Mouse (Mus musculus) spleen, postnatal 36 days (tissue): Measurements from ENCODE around the gene Acp2.
"Not testable (repeated sequence)": the region's sequence is repeated elsewhere in the genome, so short reads cannot be mapped to it uniquely, and the experiment has no call there.

Source experiments
- DNase-seq, 2 experiments: peaks; one replicate each; pipeline ENCODE4 v3.0.0; 2022; ENCODE audit warnings: low spot score in 2 of 2, mixed read lengths in 1 of 2

Acp2 gene

DNA sequence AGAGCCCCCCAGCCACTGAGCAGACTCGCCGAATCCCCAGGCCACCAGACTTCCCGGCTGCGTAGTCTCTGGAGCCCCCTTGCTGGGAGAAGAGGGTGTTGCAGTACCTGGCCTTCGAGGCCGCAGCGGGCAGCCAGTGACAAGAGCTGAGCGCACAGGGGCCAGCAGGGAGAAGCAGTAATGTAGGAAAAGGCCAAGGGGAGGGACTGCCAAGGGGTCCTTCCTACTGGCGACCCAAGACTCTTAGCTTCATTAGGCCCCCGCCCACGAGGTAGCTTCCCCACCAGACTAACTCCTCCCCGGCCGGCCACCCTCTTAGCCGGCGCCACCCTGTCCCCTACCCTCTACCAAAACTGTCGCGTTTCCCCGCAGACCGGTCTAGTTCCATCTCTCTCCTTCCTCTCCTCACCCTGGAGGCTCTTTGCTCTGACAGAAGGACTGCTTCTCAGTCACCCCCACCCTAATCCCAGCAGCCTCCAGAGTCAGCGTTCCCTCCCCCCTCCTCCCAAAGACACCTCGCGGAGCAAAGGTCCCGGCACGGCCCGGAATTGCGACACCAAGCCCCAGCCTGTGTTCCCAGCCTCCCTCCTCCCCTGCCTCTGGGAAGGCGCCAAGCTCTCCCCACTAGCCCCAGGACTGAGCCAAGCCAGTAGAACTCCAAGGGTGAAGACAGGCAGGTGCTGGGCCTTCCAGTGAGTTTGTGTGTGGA lies 7.9 kb upstream of the Acp2 start:
- peak; percentile 46 for DNase-seq

DNA sequence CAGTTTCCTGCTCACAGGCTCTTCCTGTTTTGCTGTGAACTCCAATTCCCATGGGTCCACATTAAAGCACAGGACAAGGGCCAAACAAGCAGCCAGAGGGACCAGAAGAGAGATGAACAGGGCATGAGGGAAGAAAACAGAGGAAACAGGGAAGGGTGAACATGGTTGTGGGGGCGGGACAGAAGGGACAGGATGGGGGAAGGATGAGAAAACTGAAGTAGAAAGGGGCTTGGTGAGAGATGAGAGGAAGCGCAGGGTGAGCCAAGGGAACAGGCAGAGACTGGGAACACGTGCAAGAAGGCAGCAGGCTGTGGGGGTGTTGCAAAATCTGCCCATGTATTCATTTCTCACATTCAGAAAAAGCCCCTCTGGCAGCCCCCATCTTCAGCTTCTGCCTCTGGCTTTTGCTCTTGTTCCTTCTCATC lies 6.1 kb upstream of the Acp2 start:
- DNase-seq: peak in 1 of 2 experiments; percentile 28

- DNase-seq: no peak
These were observed 3.8 kb upstream of the Acp2 start for GRCm38 (mm10) chr2:91198888-91199287.

DNA sequence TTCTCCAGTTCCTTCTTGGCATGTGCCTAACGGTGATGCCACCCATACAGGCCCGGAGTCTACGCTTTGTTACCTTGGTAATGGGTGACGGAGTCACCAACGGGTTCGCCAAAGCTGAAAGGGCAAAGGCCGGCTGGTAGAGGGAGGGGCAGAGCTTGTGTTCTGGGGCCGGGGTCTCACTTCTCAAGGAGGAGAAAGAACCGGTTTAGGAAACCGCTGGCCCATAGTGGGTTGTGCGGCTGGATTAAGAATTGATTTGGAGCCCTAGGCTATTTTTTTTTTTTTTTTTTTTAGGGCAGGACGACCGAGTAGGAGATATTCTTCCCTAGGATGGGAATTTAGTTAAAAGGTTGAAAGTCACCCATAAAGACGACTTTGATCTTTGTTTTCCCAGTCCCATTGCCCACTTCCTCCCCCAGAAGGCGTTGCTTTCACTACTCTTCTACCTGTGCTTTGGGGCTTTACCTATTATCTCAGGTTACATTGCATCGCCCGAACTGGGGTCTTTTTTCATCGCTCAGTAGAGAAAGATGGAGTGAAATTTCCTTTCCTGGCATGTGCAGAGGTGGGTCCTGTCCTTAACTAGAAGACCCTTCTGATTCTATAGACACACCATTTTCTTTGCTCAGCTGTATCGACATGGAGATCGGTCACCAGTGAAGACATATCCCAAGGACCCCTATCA lies 429 bp downstream of the Acp2 start:
- no peak for DNase-seq

DNA sequence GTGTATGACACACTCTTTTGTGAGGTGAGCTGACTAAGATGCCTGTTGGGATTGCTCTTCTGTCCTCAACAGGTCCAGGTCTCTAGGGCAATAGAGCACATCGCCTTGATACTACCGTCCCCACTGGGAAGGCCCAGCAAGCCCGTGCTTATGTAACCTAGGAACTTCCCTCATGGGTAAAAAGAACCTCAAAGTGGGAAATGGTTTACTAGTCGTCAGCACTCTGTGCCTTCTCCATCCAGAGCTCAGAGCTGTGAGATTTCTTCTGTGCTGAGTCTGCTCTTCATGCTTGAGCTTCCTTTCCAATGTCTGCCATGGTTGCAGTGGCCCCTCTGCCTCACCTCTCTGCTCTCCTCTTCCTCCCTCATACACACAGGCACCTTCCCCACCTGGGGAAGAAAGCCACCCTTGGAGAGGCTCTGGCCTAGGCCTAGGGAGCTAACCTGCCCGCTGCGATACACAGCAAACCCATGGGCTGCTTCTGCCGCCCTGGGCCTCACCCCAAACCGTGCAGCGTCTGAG lies 3.6 kb downstream of the Acp2 start:
- DNase-seq: no peak

GRCm38 (mm10) chr2:91213311-91213710 lies 10.6 kb downstream of the Acp2 start:
- no peak for DNase-seq

GRCm38 (mm10) chr2:91217032-91217431 lies 14.3 kb downstream of the Acp2 start:
- no peak for DNase-seq

DNA sequence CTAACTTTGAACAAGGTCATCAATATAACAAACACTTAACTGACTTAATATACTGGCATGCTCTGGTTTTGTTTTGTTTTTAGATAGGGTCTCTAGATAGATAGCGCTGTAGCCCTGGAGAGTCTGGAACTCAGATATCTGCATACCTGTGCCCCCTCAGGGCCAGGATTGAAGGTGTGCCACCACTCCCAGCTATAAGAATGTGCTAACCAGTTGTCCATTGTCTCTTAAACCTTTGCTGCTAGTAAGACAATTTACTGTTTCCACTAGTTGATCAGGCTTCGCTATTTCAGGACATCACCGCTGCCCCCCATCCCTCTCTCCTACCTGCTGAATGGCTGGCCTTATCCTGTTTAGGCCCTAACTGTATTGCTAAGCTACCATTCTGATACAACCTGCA lies 17.8 kb downstream of the Acp2 start:
- DNase-seq: no peak

DNA sequence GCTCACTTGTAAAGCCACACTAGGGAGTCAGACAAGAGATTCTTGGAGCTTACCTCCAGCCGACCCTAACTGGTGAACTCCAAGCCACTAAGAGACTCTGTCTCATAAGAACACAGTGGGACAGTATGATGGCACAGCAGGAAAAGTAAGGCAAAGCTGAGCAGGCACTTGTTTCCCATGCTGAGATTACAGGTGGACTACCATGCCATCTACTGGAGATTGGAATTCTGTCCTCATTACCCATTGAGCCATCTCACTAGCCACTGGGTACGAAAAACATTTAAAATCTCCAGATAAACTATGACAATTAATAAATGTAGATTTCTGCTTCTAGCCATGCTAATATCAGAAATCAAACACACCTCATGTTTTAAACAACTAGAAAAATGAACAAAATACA lies 20.9 kb downstream of the Acp2 start:
- no peak for DNase-seq

DNA sequence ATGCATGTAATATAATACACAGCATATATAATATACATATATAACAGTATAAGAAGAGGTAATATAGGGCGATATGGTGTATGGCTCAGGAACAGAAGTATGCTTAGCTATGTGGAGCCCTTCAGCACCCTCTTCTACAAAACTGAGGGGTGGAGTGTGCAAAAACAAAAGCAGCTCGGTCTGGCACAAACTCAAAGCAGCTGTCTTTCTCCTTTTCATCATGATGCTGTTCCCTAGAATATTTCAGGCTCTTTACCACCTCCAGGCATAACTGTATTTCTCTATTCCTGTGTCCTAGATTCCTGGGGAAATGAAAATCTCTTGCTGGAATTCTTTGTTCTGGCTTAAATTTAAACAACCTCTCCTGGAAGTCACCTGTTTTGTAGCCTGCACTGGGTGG lies 27.1 kb downstream of the Acp2 start:
- no peak for DNase-seq

DNA sequence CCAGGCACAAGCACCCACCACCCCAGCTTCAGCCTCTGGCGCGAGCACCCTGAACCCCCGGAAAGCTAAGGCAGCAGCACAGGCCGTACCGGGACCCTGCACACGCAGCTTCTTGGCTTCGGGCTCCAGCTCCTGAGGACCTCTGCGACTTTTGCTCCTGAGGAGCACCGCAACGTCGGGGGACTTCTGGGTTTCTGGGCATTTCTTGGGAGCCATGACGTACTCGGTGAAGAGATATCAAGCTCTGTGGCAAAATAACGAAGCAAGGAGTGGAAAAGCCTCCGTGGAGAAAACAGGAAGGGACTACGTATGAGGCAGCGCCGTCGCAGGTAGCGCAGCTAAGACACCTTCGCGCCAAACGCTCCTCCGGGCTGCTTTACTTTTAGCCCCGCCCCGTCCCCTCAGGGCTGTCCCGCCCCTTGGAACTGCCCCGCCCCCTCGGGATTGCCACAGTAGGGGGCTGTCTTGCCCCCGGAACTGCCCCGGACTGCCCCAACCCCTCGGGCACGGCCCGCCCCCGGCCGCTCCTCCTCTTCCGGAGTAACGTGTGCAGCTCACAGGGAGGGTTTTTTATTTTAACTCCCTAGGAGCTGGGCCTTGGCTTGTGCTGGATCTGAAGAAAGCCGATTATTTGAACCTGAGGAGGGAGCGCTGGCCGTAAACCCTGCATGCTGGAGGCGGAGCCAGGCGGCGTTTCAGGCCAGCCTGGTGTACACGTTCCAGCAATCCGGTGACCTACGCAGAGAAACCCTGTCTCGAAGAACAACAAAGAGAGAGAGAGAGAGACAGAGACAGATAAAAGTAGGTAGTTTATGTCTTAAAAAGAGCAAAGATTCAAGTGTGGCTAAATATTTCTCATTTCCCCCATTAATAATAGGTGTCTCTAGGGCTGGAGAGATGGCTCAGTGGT lies 34.2 kb downstream of the Acp2 start, which contains the start of gene Ddb2:
TSS of gene Ddb2 (minus strand) at position 382 of the 910 bp plus-strand sequence.
- DNase-seq: peak; percentile 93

GRCm38 (mm10) chr2:91237511-91238080 lies 34.9 kb downstream of the Acp2 start:
- DNase-seq: not testable (repeated sequence)

DNA sequence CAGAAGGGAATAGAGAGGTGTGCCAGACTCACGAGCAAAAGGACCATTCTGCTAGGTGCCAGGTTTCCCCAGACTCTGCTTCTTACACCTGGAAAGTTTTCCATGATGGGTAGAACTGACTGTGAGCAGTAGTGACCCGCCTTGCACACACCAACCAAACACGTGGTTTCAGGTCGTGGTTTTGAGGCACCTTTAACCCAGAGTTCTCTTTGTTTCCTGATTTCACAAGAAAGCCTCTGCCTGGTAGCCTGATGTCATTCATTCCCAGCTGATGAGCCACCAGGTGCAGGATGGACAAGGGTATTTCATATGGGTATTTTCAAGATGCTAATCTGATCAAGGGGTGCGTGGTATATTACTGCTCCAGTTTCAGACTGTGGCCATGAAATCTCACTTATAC lies 39.9 kb downstream of the Acp2 start:
- DNase-seq: no peak

GRCm38 (mm10) chr2:91243416-91243815 lies 40.7 kb downstream of the Acp2 start:
- DNase-seq: no peak

GRCm38 (mm10) chr2:91244557-91245228 lies 42.0 kb downstream of the Acp2 start:
- no peak for DNase-seq

- DNase-seq: no peak
These were observed 45.7 kb downstream of the Acp2 start for GRCm38 (mm10) chr2:91248366-91248765.

GRCm38 (mm10) chr2:91252001-91252400 lies 49.3 kb downstream of the Acp2 start:
- DNase-seq: no peak

GRCm38 (mm10) chr2:91252512-91252911 lies 49.8 kb downstream of the Acp2 start:
- no peak for DNase-seq

DNA sequence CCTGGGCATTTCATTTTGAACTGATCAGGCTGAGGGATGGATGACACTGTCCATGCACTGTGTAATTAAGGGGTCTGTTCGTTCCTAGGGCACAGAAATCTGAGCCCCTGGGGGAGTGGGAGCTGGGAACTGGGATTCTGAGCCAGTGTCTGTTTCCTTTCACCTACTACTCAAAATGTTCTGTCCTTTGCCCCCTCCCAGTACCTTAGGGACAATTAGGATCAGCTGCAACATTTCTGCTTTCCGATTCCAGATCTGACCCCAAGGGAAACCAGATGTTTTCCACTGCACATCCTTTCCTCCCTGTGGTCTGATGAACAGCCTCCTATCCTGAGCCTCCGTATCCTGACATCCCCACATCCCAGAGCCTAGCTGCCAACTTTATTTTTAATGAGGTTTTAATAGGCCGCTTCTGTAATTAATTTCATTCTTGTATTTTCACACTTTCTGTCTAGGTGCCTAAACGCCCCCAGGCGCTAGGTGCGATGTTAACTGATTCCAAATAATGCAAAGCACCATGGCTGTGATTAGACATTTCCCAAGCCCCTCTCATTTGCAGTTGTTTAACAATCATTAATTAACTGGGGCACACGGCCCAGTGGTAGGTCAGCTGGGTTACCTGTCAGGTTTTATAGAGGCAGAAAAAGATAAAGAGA lies 52.2 kb downstream of the Acp2 start:
- DNase-seq: no peak

DNA sequence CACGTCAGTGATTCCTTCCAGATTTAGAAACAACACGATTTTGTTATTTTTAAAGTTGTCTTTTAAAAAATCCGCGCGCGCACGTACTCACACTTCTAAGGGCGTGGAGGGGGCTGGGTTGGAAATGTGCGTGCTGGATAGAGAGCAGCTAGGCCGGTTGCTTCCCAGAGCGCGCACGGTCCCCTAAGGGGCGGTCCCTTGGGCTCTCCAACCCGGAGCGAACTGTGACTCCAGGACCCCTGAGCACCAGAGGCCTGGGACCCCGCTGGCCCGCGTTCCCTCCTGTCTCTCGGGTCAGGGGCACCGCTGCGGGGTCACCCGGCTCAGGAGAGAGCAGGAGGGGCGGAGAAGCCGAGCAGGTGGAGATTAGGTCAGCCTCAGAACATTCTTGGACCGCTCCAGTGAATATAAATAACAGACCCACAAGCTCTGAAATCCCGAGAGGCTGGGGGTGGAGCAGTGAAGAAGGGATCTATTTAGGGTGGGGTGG lies 53.0 kb downstream of the Acp2 start, which contains the start of gene Pacsin3:
TSS of gene Pacsin3 (plus strand) at position 294 of the 490 bp plus-strand sequence.
- no peak for DNase-seq
